Mouse (Mus musculus) spleen, postnatal 36 days (tissue): ENCODE data around the gene Tmem110.

Source experiments
- DNase-seq, 2 experiments: peaks; one replicate each; pipeline ENCODE4 v3.0.0; 2022; ENCODE audit warnings: low spot score in 2 of 2, mixed read lengths in 1 of 2

Gene Tmem110

GRCm38 (mm10) chr14:30825476-30826131 is at the start of gene Tmem110:
Gene Tmem110 (plus strand): TSS chr14:30825590.
- DNase-seq, result peak; percentile 85 to 86

- DNase-seq, result peak; percentile 24 to 43
Observed at GRCm38 (mm10) chr14:30784614-30785013, 40.8 kb upstream of the Tmem110 start.

GRCm38 (mm10) chr14:30789471-30789870 is 35.9 kb upstream of the Tmem110 start:
- DNase-seq, result no peak

GRCm38 (mm10) chr14:30792871-30793270 is 32.5 kb upstream of the Tmem110 start:
- no peak for DNase-seq

- DNase-seq, result no peak
Observed at GRCm38 (mm10) chr14:30801756-30802155, 23.6 kb upstream of the Tmem110 start.

- no peak for DNase-seq
Observed at GRCm38 (mm10) chr14:30821136-30821535, 4.3 kb upstream of the Tmem110 start.

GRCm38 (mm10) chr14:30824456-30824995 is 864 bp upstream of the Tmem110 start:
- no peak for DNase-seq

- DNase-seq, result no peak
Observed at GRCm38 (mm10) chr14:30825021-30825475, 342 bp upstream of the Tmem110 start.

- DNase-seq, result peak in 1 of 2 experiments; percentile 8
Observed at GRCm38 (mm10) chr14:30826174-30827140, 1.1 kb downstream of the Tmem110 start.

- DNase-seq, result no peak
Observed at GRCm38 (mm10) chr14:30827480-30827879, 2.1 kb downstream of the Tmem110 start.

- DNase-seq, result no peak
Observed at GRCm38 (mm10) chr14:30828077-30828476, 2.7 kb downstream of the Tmem110 start.

GRCm38 (mm10) chr14:30828635-30829460 is 3.5 kb downstream of the Tmem110 start:
- DNase-seq, result no peak

GRCm38 (mm10) chr14:30837416-30837996 is 12.1 kb downstream of the Tmem110 start:
- DNase-seq, result peak; percentile 6 to 25

- DNase-seq, result no peak
Observed at GRCm38 (mm10) chr14:30843701-30844100, 18.3 kb downstream of the Tmem110 start.

GRCm38 (mm10) chr14:30850504-30850903 is 25.1 kb downstream of the Tmem110 start:
- DNase-seq, result no peak

GRCm38 (mm10) chr14:30852325-30852724 is 26.9 kb downstream of the Tmem110 start:
- DNase-seq, result no peak

GRCm38 (mm10) chr14:30855316-30855715 is 29.9 kb downstream of the Tmem110 start:
- no peak for DNase-seq

- DNase-seq, result no peak
Observed at GRCm38 (mm10) chr14:30856885-30857507, 31.6 kb downstream of the Tmem110 start.

- DNase-seq, result no peak
Observed at GRCm38 (mm10) chr14:30857990-30858389, 32.6 kb downstream of the Tmem110 start.

GRCm38 (mm10) chr14:30861421-30862125 is 36.2 kb downstream of the Tmem110 start:
- DNase-seq, result no peak
